Mouse (Mus musculus) CH12.LX (cell line): ENCODE results near the gene Ramp1. TPM values are rescaled to one million over a fixed set of nuclear protein-coding genes. Genes with fewer than 3 reads are reported as not detected.

ENCODE experiments used
- DNase-seq: peaks from one replicate; pipeline ENCODE4 v3.0.0-alpha.2; 2013; ENCODE audit errors: extremely low read depth
- H3K27ac ChIP-seq: 2 replicates; pipeline ENCODE4 v1.5.1; 2012; ENCODE audit warnings: low read depth, mild to moderate bottlenecking, control low read depth, moderate library complexity; ENCODE audit not compliant: insufficient read depth
- H3K27me3 ChIP-seq: replicated peaks from 2 replicates; pipeline ENCODE3; 2012; ENCODE audit warnings: inconsistent platforms
- H3K36me3 ChIP-seq, 2 experiments: replicated peaks in 1 of 2; 2 replicates each; pipeline versions ENCODE3 to v1.6.1; 2012; ENCODE audit warnings: inconsistent platforms in 1 of 2, low read length in 1 of 2, mild to moderate bottlenecking in 1 of 2, mixed read lengths in 1 of 2, moderate library complexity in 1 of 2; ENCODE audit not compliant: control insufficient read depth in 1 of 2, insufficient read depth in 1 of 2
- H3K4me1 ChIP-seq, 2 experiments: 2 replicates each; pipeline ENCODE4 v1.6.1; 2012; ENCODE audit warnings: inconsistent platforms in 1 of 2, moderate library complexity in 1 of 2; ENCODE audit not compliant: insufficient read depth in 2 of 2, control insufficient read depth in 1 of 2
- H3K4me2 ChIP-seq: 2 replicates; pipeline ENCODE4 v1.6.1; 2012; ENCODE audit warnings: low read depth, mild to moderate bottlenecking, control low read depth; ENCODE audit not compliant: poor library complexity, insufficient read depth, severe bottlenecking
- H3K4me3 ChIP-seq, 3 experiments: fragments of 150-350 bp in 1 of 3; sonication (generic) in 1 of 3; replicated peaks in 1 of 3; 2 replicates each; pipeline versions ENCODE3 to v1.5.1; 2011 to 2012; ENCODE audit warnings: low read depth in 2 of 3, low read length in 2 of 3, mild to moderate bottlenecking in 2 of 3, moderate library complexity in 2 of 3, control low read depth in 1 of 3, improper control_type of control experiment in 1 of 3, inconsistent platforms in 1 of 3, mixed read lengths in 1 of 3; ENCODE audit not compliant: poor library complexity in 1 of 3
- H3K79me2 ChIP-seq: replicated peaks from 2 replicates; pipeline ENCODE4 v1.6.1; 2012; ENCODE audit warnings: mild to moderate bottlenecking, moderate library complexity; ENCODE audit not compliant: control insufficient read depth, poor library complexity, insufficient read depth, severe bottlenecking; ENCODE audit errors: extremely low read depth
- H3K9ac ChIP-seq: 2 replicates; pipeline ENCODE4 v1.6.1; 2012; ENCODE audit warnings: low read depth, mild to moderate bottlenecking, control low read depth, moderate library complexity; ENCODE audit not compliant: insufficient read depth
- H3K9me3 ChIP-seq: replicated peaks from 2 replicates; pipeline ENCODE3; 2012; ENCODE audit warnings: low read length, inconsistent platforms, mixed read lengths
- BHLHE40 ChIP-seq: IDR thresholded peaks from 2 replicates; pipeline ENCODE4 v1.6.1; 2011; ENCODE audit warnings: mild to moderate bottlenecking, low read depth, low read length, improper control_type of control experiment
- CHD1 ChIP-seq: IDR thresholded peaks from 2 replicates; pipeline ENCODE4 v1.6.1; 2012; ENCODE audit warnings: low read depth, low read length, improper control_type of control experiment, inconsistent platforms
- CTCF ChIP-seq, 2 experiments: IDR thresholded peaks in 1 of 2; conservative IDR thresholded peaks in 1 of 2; 2 replicates each; pipeline ENCODE4 v1.5.1; 2011 to 2012; ENCODE audit warnings: low read depth in 2 of 2, low read length in 2 of 2, improper control_type of control experiment in 1 of 2, inconsistent platforms in 1 of 2, mild to moderate bottlenecking in 1 of 2, moderate library complexity in 1 of 2
- HCFC1 ChIP-seq: IDR thresholded peaks from 2 replicates; pipeline ENCODE4 v1.6.1; 2012; ENCODE audit warnings: low read depth, mild to moderate bottlenecking, inconsistent platforms, low read length, improper control_type of control experiment
- JUND ChIP-seq: conservative IDR thresholded peaks from 2 replicates; pipeline ENCODE4 v1.6.1; 2011; ENCODE audit warnings: low read depth, low read length, improper control_type of control experiment
- KAT2A ChIP-seq: IDR thresholded peaks from 2 replicates; pipeline ENCODE4 v1.6.1; 2012; ENCODE audit warnings: low read length, improper control_type of control experiment, inconsistent platforms; ENCODE audit not compliant: insufficient replicate concordance
- MAFK ChIP-seq: IDR thresholded peaks from 2 replicates; pipeline ENCODE4 v1.6.1; 2011; ENCODE audit warnings: low read length, improper control_type of control experiment; ENCODE audit not compliant: insufficient replicate concordance
- MAX ChIP-seq: IDR thresholded peaks from 2 replicates; pipeline ENCODE4 v1.6.1; 2011; ENCODE audit warnings: low read length, improper control_type of control experiment
- MAZ ChIP-seq: IDR thresholded peaks from 2 replicates; pipeline ENCODE4 v1.6.1; 2012; ENCODE audit warnings: low read depth, mild to moderate bottlenecking, inconsistent platforms, low read length, improper control_type of control experiment, moderate library complexity
- MEF2A ChIP-seq: IDR thresholded peaks from 2 replicates; pipeline ENCODE4 v1.6.1; 2014; ENCODE audit warnings: low read depth, mild to moderate bottlenecking, inconsistent platforms, low read length, improper control_type of control experiment, borderline replicate concordance
- MXI1 ChIP-seq: IDR thresholded peaks from 2 replicates; pipeline ENCODE4 v1.6.1; 2011; ENCODE audit warnings: mild to moderate bottlenecking, low read depth, low read length, improper control_type of control experiment
- MYC ChIP-seq: IDR thresholded peaks from 2 replicates; pipeline ENCODE4 v1.6.1; 2011; ENCODE audit warnings: low read depth, mild to moderate bottlenecking, improper control_type of control experiment, low read length
- NELFE ChIP-seq: IDR thresholded peaks from 2 replicates; pipeline ENCODE4 v1.6.1; 2011; ENCODE audit warnings: low read depth, low read length, improper control_type of control experiment
- NRF1 ChIP-seq: IDR thresholded peaks from 2 replicates; pipeline ENCODE4 v1.6.1; 2014; ENCODE audit warnings: low read depth, mild to moderate bottlenecking, inconsistent platforms, low read length, improper control_type of control experiment, moderate library complexity
- POLR2A ChIP-seq: IDR thresholded peaks from 2 replicates; pipeline ENCODE4 v1.6.1; 2011; ENCODE audit warnings: low read depth, mild to moderate bottlenecking, improper control_type of control experiment, low read length
- RCOR1 ChIP-seq: conservative IDR thresholded peaks from 2 replicates; pipeline ENCODE4 v1.6.1; 2012; ENCODE audit warnings: low read depth, mild to moderate bottlenecking, inconsistent platforms, low read length, improper control_type of control experiment
- SIN3A ChIP-seq: IDR thresholded peaks from 2 replicates; pipeline ENCODE4 v1.6.1; 2012; ENCODE audit warnings: low read length, improper control_type of control experiment, inconsistent platforms
- SMC3 ChIP-seq: IDR thresholded peaks from 2 replicates; pipeline ENCODE4 v1.6.1; 2011; ENCODE audit warnings: low read depth, low read length, improper control_type of control experiment
- USF1 ChIP-seq: IDR thresholded peaks from 2 replicates; pipeline ENCODE4 v1.6.1; 2014; ENCODE audit warnings: low read depth, mild to moderate bottlenecking, inconsistent platforms, low read length, improper control_type of control experiment
- dilution Hi-C: fragments of 300-500 bp; cut with MboI; formaldehyde crosslinking; loops from 2 replicates; pipeline ENCODE4 v1.14.3; 2020; ENCODE audit warnings: low sequenced_read_pairs; ENCODE audit not compliant: extremely low pct_unique_long_range_greater_than_20kb, extremely low pct_ligation_motif_present
- in situ Hi-C: fragments of 300-500 bp; cut with MboI; formaldehyde crosslinking; loops from 3 replicates; pipeline ENCODE4 v1.14.3; 2019; ENCODE audit warnings: low sequenced_read_pairs, low pct_ligation_motif_present, low pct_unique_long_range_greater_than_20kb, mixed read lengths
- polyA plus RNA-seq: library from polyadenylated mRNA; unstranded; fragments of >175 nt; gene quantifications from 2 replicates; pipeline ENCODE4 v1.2.1, GENCODE M21; 2012; ENCODE audit warnings: low read depth; ENCODE audit not compliant: insufficient read length
- total RNA-seq, 2 experiments: library from RNA; depleted of rRNA; stranded (reverse); fragments of 300-350 nt in 1 of 2; fragments of >200 nt in 1 of 2; gene quantifications; 2 replicates each; pipeline ENCODE4 v1.2.3; 2012 to 2014

Gene Ramp1
- total and polyA plus RNA-seq, 3 experiments, result not detected

GRCm38 (mm10) chr1:91176026-91176425 is 3.6 kb upstream of the Ramp1 start:
- Histone ChIP-seq H3K4me3 (no peak overlapping the region), H3K27ac (no peak overlapping the region), H3K27me3 (peaks cover 2% of the 10 kb centered on the region), H3K9ac (no peak overlapping the region), H3K4me2 (no peak overlapping the region), H3K4me1 (no peaks in the 10 kb centered on the region; a peak in 1 of 4 replicates), H3K79me2 (no peaks in the 10 kb centered on the region), H3K9me3 (peaks cover 2% of the 10 kb centered on the region), H3K36me3 (no peaks in the 10 kb centered on the region)
- dilution Hi-C loops, result no loop called here
- TF ChIP-seq SMC3 (no peak), MYC (no peak), MAZ (no peak), BHLHE40 (no peak), POLR2A (no peak), MEF2A (no peak), RCOR1 (no peak), MAFK (no peak), JUND (no peak), SIN3A (no peak), NELFE (no peak), HCFC1 (no peak), KAT2A (no peak), MAX (no peak), CTCF (conservative IDR thresholded peaks at IDR 0.05 in 1 of 2, IDR thresholded peaks at IDR 0.05 in 1 of 2; ENCODE audit: low read depth in 2 of 2, low read length in 2 of 2) (no peak), MXI1 (no peak), NRF1 (no peak), USF1 (no peak)
- in situ Hi-C loops, result no loop called here
- DNase-seq, result no peak

DNA sequence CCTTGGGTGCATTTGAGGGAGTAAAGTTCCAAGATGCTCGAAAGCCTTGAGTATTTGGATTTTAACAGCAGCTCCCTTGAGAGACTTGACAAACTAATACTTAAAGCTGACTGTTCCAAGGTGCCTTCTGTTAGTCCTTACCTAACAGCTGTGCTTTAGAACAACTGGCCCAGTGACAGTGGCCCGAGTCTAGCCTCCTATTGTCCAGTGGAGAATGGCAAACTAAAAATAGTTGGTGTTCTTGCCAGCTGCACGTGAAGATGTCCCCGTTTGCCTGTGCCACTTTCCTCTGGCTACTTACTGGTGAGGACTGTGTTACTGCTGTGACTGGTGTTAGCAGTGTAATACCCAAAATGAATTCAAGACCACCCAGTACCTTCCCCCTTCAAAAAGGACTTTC is 2.8 kb upstream of the Ramp1 start:
- Histone ChIP-seq H3K79me2 (no peaks in the 10 kb centered on the region), H3K9ac (no peak overlapping the region), H3K9me3 (peaks cover 2% of the 10 kb centered on the region), H3K4me1 (no peaks in the 10 kb centered on the region; a peak in 1 of 4 replicates), H3K27me3 (peaks cover 2% of the 10 kb centered on the region), H3K36me3 (no peaks in the 10 kb centered on the region), H3K4me2 (no peak overlapping the region), H3K4me3 (no peak overlapping the region), H3K27ac (no peak overlapping the region)
- TF ChIP-seq CHD1 (no peak), CTCF (conservative IDR thresholded peaks at IDR 0.05 in 1 of 2, IDR thresholded peaks at IDR 0.05 in 1 of 2; ENCODE audit: low read depth in 2 of 2, low read length in 2 of 2) (no peak), POLR2A (no peak), MAZ (no peak), MEF2A (no peak), MXI1 (no peak)
- in situ Hi-C loops (no loop called here), dilution Hi-C loops (no loop called here)
- no peak for DNase-seq
